Mouse (Mus musculus) megakaryocyte progenitor cell, adult 5-6 weeks (primary cell): ENCODE measurements around the gene Impdh1. TPM values are rescaled to one million over a fixed set of nuclear protein-coding genes. Genes with fewer than 3 reads are reported as not detected.
"Not testable (repeated sequence)": the region's sequence is repeated elsewhere in the genome, so short reads cannot be mapped to it uniquely, and the experiment has no call there.

Experiments
- ATAC-seq: replicated peaks from 2 replicates; pipeline ENCODE4 v1.8.0; 2016; ENCODE audit warnings: mild to moderate bottlenecking, moderate TSS enrichment, inconsistent platforms; ENCODE audit not compliant: poor library complexity
- total RNA-seq, 2 experiments: library from RNA; stranded (forward) in 1 of 2; stranded (reverse) in 1 of 2; fragments of 157-497, 149-512 nt in 1 of 2; fragments of 200-1000 nt in 1 of 2; gene quantifications; 2 replicates each; pipeline versions ENCODE4 v1.2.3 to v1.2.4; 2015 to 2017

The Impdh1 gene
- total RNA-seq (2015) (56.0 and 76.2 TPM in 2 replicates), total RNA-seq (2017) (94.2 and 106 TPM in 2 replicates)

DNA sequence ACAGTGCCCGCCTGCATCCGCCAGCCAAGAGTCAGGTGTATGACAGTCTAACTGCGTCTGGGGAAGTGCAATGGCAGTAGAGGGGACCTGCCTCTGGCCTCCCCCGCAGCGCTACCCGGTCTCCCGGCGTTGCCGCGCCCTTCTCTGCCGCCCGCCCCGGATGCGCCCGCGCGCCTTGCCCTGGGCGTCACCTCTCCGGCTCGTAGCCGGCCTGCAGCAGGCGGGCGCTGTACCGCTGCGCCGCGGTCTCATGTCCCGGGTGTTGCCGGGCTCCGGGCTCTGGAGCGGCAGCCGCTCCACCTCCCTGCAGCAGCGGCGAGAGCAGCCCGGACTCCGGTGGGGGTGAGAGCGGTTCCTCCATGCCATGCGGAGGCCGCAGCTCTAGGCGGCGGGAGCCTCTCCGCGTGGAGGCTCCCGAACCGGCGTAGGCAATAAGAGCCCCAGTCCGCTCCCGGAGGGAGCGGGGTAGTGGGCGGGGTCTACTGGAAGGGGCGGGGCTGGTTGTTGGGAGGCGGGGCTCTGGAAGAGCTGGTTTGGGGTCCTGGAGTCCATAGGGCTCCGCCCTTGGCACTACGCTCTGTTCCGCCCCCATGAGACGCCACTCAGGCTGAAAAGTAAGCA is at the start of gene Impdh1:
TSS of gene Impdh1 (minus strand) at position 484 of the 621 bp plus-strand sequence.
- ATAC-seq, result peak; percentile 59

- peak; percentile 26; the same call in 1 of the 2 replicates for ATAC-seq
Observed at GRCm38 (mm10) chr6:29264456-29264781, 48.3 kb upstream of the Impdh1 start.

- no peak for ATAC-seq
Observed at GRCm38 (mm10) chr6:29263650-29264455, 47.7 kb upstream of the Impdh1 start.

DNA sequence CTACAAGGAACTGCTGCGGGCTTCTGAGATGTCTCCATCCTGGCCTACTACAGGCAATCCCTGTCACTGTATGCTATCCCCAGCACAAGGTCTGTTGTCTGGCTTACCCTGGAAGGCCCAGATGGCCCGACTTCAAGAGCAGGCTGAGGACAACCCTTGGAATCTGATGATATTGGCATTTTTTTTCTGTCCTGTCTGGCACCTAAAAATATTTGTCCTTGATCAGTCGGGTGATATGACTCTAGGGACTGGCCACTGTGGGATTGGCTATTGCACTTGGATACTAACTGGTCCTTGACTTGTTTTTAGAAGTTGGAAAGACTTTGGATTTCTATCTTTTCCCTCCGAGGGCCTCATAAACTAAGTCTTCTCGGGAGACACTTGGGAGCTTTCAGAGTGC is 45.7 kb upstream of the Impdh1 start:
- no peak for ATAC-seq

- 0 out of 2 replicates have a peak, but pooled peaks have one; percentile 26 for ATAC-seq
Observed at GRCm38 (mm10) chr6:29259418-29259817, 43.3 kb upstream of the Impdh1 start.

DNA sequence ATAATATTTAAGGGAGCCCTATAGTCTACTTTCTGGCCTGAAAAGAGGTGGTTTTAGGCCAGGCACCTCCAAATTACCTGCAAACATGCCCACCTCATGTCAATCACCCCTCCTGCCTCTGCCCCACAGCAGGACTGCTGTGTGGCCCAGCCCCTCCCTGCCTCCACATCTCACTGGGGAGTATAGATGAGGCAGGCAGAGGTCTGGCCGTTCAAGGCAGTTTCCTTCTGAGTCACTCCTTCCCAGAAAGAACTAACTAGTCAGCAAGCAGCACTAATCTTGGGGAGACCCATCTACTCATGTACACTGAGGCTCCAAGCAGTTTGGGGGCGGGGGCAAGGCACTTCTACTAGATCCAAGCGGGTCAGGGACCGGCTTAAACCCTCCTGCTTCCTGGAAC is 30.9 kb upstream of the Impdh1 start:
- ATAC-seq, result no peak

DNA sequence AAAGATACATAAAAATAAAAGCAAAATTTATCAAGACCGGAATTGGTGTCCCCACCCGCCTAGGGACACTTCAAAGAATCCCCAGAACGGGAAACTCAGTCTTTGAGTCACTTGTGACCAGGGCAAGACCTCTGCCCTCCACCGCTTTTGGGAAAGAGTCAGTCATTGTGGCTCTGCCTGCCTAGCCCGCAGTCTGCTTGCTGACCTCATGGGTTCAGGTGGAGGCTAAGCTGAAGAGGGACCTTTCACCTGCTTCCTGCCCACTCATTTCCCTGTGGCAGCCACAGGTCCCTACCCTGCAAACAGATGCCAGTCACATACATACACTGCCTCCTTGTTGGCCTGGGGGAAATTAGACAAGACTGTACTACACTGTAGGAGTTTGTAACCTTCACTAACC is 30.4 kb upstream of the Impdh1 start:
- no peak for ATAC-seq

GRCm38 (mm10) chr6:29246183-29246582 is 30.0 kb upstream of the Impdh1 start:
- no peak for ATAC-seq

DNA sequence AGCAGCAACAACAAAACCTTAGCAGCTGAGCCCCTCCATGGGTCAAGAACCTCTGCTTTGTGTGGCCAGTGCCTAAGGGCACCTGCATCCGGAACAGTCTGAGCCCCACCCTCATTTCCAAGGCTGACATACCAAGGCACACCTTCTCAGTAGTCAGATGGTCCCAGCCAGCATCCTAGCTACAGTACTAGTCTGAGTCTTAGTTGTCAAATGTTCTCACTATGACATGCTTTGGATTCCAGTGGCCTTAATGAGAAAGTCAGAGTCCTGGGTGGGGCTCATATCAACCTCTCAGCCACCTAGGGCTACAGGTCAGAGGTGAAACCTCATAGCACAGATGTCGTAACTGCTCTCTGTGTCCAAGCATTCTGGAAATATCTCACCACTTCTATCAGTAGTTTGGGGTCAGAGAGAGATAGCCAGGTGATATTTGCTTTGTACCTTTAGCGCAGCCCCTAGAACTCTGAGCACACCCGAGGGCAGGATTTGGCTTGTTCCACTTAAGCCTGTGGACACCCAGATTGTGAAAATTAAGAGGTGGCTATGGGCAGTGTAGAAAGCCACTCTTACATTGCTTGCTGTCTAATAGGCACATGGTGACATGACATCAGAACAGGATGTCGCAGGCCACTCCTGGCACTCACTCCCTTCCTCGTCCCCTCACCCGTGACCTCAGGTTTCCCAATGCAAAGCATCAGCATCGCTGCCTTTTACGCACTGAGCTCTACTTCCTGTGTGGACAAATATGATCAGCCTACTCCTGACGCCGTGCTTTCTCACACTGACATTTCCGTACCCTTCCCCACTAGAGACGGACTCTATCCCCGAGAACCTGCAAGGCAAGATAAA is 29.3 kb upstream of the Impdh1 start:
- ATAC-seq, result peak; percentile 85

GRCm38 (mm10) chr6:29242265-29242664 is 26.1 kb upstream of the Impdh1 start:
- ATAC-seq, result no peak

GRCm38 (mm10) chr6:29241697-29242096 is 25.5 kb upstream of the Impdh1 start:
- peak; percentile 59 for ATAC-seq

DNA sequence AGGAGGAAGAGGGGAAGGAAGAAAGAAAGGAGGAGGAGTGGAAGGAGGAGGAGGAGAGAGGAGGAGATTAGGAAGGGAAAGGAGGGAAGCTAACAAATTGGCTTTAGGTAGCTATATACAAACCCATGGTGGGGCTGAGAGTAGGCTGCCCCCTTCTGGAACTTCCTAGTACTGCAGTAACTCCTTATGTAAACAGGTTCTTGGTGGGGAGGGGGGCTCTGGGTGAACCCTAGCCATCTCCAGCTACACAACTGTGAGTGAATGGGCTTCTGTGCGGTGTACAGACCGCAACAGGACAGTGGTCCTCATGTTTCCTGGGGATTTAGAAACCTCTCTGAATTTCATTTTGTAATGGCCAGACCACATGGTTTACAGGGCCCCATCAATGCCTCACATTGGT is 24.6 kb upstream of the Impdh1 start:
- peak; percentile 83 for ATAC-seq

- ATAC-seq, result peak; percentile 66
Observed at GRCm38 (mm10) chr6:29234272-29234671, 18.1 kb upstream of the Impdh1 start.

- ATAC-seq, result no peak
Observed at GRCm38 (mm10) chr6:29233710-29234109, 17.5 kb upstream of the Impdh1 start.

GRCm38 (mm10) chr6:29232321-29232720 is 16.2 kb upstream of the Impdh1 start:
- 0 out of 2 replicates have a peak, but pooled peaks have one; percentile 10 for ATAC-seq

GRCm38 (mm10) chr6:29231799-29232198 is 15.6 kb upstream of the Impdh1 start:
- no peak for ATAC-seq

GRCm38 (mm10) chr6:29230386-29230785 is 14.2 kb upstream of the Impdh1 start:
- ATAC-seq, result no peak

DNA sequence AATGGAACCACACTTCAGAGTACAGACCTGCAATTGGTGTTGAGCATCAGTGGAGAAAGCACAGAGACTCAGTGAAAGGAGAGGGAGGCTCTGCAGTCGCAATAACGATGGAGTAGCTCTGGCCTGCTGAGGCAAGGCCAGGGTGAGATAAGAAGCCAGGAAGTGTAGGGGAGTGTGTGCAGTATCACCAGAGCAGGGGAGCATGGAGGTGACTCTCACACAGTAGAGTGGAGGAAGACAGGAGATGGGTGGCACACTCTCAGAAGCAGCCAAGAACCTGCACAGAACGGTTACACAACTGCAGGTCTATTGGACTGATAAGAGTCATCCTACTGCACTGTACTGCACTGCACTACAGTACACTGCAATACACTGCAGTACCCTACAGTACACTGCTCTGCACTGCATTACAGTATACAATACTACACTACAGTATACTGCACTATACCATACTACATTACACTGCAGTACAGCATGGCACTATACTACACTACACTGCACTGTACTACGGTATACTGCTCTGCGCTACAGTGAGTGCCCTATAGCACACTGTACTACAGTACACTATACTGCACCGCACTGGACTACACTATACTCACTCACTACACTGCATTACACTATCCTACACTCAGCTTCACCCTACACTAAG is 13.2 kb upstream of the Impdh1 start:
- peak; percentile 71 for ATAC-seq

GRCm38 (mm10) chr6:29217717-29218116 is 1.6 kb upstream of the Impdh1 start:
- not testable (repeated sequence) for ATAC-seq

GRCm38 (mm10) chr6:29215181-29215580 is 983 bp downstream of the Impdh1 start:
- ATAC-seq, result no peak

GRCm38 (mm10) chr6:29214776-29215175 is 1.4 kb downstream of the Impdh1 start:
- ATAC-seq, result no peak
